Mouse (Mus musculus): ENCODE data around the gene Pla2g3. TPM values are rescaled to one million over a fixed set of nuclear protein-coding genes. Genes with fewer than 3 reads are reported as not detected.

The Pla2g3 gene
- polyA plus RNA-seq, 1 experiment from 2014 or later: 0.36 TPM

- 80% methylated on average over 7 of the region's 7 CpGs for WGBS
- no peak overlapping the region for H3K9ac ChIP-seq
- H3K4me3 ChIP-seq: no peak overlapping the region
- no peak overlapping the region for H3K27ac ChIP-seq
- H3K4me2 ChIP-seq (replicated peaks): no peak overlapping the region
- H3K4me1 ChIP-seq: no peaks in the 10 kb centered on the region
- H3K9me3 ChIP-seq: no peaks in the 10 kb centered on the region
- ATAC-seq (ENCODE audit: insufficient number of reproducible peaks, insufficient read depth, low FRiP score, low TSS enrichment): no peak
- peaks cover 87% of the 10 kb centered on the region for H3K36me3 ChIP-seq
- no peaks in the 10 kb centered on the region for H3K27me3 ChIP-seq
Measured at GRCm38 (mm10) chr11:3523840-3524582, 35.9 kb downstream of the Pla2g3 start.

GRCm38 (mm10) chr11:3525560-3525959 lies 37.5 kb downstream of the Pla2g3 start:
- no peaks in the 10 kb centered on the region for H3K27me3 ChIP-seq
- H3K4me3 ChIP-seq: no peak overlapping the region
- no peak for ATAC-seq (ENCODE audit: insufficient number of reproducible peaks, insufficient read depth, low FRiP score, low TSS enrichment)
- H3K4me1 ChIP-seq: no peaks in the 10 kb centered on the region
- no peak overlapping the region for H3K9ac ChIP-seq
- no peaks in the 10 kb centered on the region for H3K9me3 ChIP-seq
- WGBS: 85% methylated on average over 4 of the region's 4 CpGs
- no peak overlapping the region for H3K4me2 ChIP-seq (replicated peaks)
- no peak overlapping the region for H3K27ac ChIP-seq
- H3K36me3 ChIP-seq: peaks cover 87% of the 10 kb centered on the region

DNA sequence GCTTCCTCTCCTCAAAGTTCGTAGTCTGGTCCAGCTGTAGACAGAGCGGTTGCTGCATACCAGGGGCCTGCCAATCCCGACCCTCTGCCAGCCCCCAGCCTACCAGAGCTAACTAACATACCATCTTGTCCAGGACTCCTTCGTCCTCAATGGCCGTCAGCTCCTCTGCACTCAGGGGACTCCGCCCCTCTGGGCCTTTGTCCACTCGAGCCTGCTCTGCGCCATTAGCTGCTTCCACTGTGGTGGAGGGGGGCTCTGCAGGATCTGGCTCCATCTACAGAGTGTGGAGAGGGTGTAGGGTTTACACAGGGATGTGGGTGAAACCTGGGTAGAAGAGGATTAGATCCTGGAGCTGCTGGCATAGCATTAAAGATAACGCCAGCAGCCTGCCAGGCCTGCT lies 38.1 kb downstream of the Pla2g3 start:
- Histone ChIP-seq H3K4me2 (replicated peaks) (no peak overlapping the region), H3K36me3 (peaks cover 87% of the 10 kb centered on the region), H3K9ac (no peak overlapping the region), H3K4me3 (no peak overlapping the region), H3K27ac (no peak overlapping the region), H3K4me1 (no peaks in the 10 kb centered on the region), H3K27me3 (no peaks in the 10 kb centered on the region), H3K9me3 (no peaks in the 10 kb centered on the region)
- WGBS: 85% methylated on average over 9 of the region's 9 CpGs
- ATAC-seq (ENCODE audit: insufficient number of reproducible peaks, insufficient read depth, low FRiP score, low TSS enrichment): no peak

DNA sequence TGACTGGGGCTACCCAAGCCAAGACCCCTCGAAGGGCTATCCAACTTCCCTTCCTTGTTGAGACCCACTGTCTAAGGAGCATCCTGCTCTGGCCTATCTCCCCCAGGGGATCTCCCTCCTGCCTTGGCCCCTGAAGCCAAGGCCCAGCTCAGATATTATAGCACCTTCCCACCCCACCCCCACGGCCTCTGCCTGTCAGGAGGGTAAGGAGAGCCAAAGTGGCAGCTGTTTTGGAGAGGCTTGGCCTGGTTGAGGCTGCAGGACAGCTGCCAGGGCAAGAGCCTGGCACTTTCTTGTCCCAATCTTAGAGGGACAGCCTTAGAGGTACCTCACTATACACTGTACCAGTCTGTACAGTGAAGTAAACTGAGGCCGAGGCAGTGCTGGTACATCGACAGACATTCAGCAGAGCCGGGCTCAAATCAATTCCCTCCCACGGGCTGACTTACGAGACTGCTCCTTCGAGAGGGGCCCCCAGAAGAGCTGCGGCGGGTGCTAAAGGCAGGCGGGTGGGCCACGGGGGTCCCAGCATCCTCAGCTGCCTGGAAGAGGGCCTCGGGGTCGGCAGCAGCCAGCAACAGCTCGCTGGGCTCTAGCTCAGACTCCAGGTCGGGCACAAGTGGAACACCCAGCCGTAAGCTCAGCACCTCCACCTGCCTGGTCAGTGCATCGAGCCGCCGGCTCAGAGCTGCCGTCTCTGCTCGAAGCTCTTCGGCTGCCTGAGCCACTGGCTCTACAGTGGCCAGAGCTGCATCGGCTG lies 39.1 kb downstream of the Pla2g3 start:
- no peak overlapping the region for H3K4me3 ChIP-seq
- H3K36me3 ChIP-seq: peaks cover 84% of the 10 kb centered on the region
- ATAC-seq (ENCODE audit: insufficient number of reproducible peaks, insufficient read depth, low FRiP score, low TSS enrichment): no peak
- no peaks in the 10 kb centered on the region for H3K9me3 ChIP-seq
- H3K27ac ChIP-seq: no peak overlapping the region
- no peaks in the 10 kb centered on the region for H3K4me1 ChIP-seq
- H3K4me2 ChIP-seq (replicated peaks): no peak overlapping the region
- WGBS: 88% methylated on average over 24 of the region's 24 CpGs
- no peak overlapping the region for H3K9ac ChIP-seq
- no peaks in the 10 kb centered on the region for H3K27me3 ChIP-seq

- no peak overlapping the region for H3K9ac ChIP-seq
- no peak overlapping the region for H3K27ac ChIP-seq
- H3K27me3 ChIP-seq: no peaks in the 10 kb centered on the region
- no peak overlapping the region for H3K4me3 ChIP-seq
- ATAC-seq (ENCODE audit: insufficient number of reproducible peaks, insufficient read depth, low FRiP score, low TSS enrichment): no peak
- peaks cover 83% of the 10 kb centered on the region for H3K36me3 ChIP-seq
- H3K4me2 ChIP-seq (replicated peaks): no peak overlapping the region
- no peaks in the 10 kb centered on the region for H3K9me3 ChIP-seq
- H3K4me1 ChIP-seq: no peaks in the 10 kb centered on the region
- 84% methylated on average over 8 of the region's 8 CpGs for WGBS
Measured at GRCm38 (mm10) chr11:3527766-3528165, 39.7 kb downstream of the Pla2g3 start.

- Histone ChIP-seq H3K4me2 (replicated peaks) (no peak overlapping the region), H3K27ac (no peak overlapping the region), H3K9ac (no peak overlapping the region), H3K9me3 (no peaks in the 10 kb centered on the region), H3K4me1 (no peaks in the 10 kb centered on the region), H3K4me3 (no peak overlapping the region), H3K27me3 (no peaks in the 10 kb centered on the region), H3K36me3 (peaks cover 83% of the 10 kb centered on the region)
- WGBS: 87% methylated on average over 6 of the region's 6 CpGs
- no peak for ATAC-seq (ENCODE audit: insufficient number of reproducible peaks, insufficient read depth, low FRiP score, low TSS enrichment)
Measured at GRCm38 (mm10) chr11:3528208-3528607, 40.1 kb downstream of the Pla2g3 start.

- peaks cover 74% of the 10 kb centered on the region for H3K36me3 ChIP-seq
- 85% methylated on average over 20 of the region's 20 CpGs for WGBS
- H3K4me1 ChIP-seq: no peaks in the 10 kb centered on the region
- no peak overlapping the region for H3K27ac ChIP-seq
- no peak overlapping the region for H3K4me3 ChIP-seq
- H3K4me2 ChIP-seq (replicated peaks): no peak overlapping the region
- no peaks in the 10 kb centered on the region for H3K27me3 ChIP-seq
- ATAC-seq (ENCODE audit: insufficient number of reproducible peaks, insufficient read depth, low FRiP score, low TSS enrichment): no peak
- no peaks in the 10 kb centered on the region for H3K9me3 ChIP-seq
- H3K9ac ChIP-seq: no peak overlapping the region
Measured at GRCm38 (mm10) chr11:3529476-3530252, 41.6 kb downstream of the Pla2g3 start.

DNA sequence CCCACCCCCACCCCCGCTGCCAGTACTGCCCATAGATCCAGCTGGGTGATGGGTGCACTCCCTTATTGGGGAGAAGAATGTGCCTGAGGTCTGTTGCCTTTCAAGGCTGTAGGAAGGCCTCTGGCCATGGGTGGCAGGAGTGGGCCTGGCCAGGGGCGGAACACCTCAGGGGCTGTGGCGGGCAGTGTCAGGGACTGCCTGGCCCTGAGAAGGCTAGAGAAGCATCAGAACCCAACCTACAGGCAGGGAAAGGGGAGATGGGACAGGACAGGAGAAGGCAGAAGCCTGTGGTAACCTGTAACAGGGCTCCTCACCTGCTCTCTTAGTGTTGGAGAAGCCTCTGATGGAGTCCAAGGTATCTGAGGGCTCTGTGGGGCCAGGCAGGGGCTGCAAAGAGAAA lies 42.6 kb downstream of the Pla2g3 start:
- no peaks in the 10 kb centered on the region for H3K9me3 ChIP-seq
- no peak for ATAC-seq (ENCODE audit: insufficient number of reproducible peaks, insufficient read depth, low FRiP score, low TSS enrichment)
- no peak overlapping the region for H3K4me3 ChIP-seq
- no peak overlapping the region for H3K9ac ChIP-seq
- no peak overlapping the region for H3K4me2 ChIP-seq (replicated peaks)
- H3K36me3 ChIP-seq: peaks cover 63% of the 10 kb centered on the region
- 0 out of 2 replicates have a peak, but pooled peaks cover 5% of the 10 kb centered on the region for H3K4me1 ChIP-seq
- 93% methylated on average over 3 of the region's 3 CpGs for WGBS
- no peak overlapping the region for H3K27ac ChIP-seq
- H3K27me3 ChIP-seq: no peaks in the 10 kb centered on the region

DNA sequence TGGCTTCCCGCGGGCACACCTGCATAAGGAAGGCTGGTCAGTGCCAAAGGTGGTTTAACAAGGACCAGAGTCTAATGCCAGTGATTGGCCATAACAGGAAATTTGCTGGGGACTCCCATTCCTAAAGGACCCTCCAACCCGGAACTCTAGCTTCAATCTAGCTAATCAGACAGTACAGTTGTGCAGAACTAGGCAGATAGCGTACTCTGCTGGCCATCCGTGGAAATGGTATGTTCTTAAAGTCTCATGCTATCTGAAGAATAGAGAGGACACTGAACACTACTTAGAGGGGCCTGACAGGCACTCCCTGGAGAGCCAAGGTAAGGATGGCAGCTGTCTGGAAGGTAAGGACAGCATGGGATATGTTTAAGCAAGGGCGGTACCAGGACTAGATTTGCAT lies 43.5 kb downstream of the Pla2g3 start:
- H3K9ac ChIP-seq: no peak overlapping the region
- H3K27ac ChIP-seq: no peak overlapping the region
- H3K4me3 ChIP-seq: no peak overlapping the region
- WGBS: 82% methylated on average over 6 of the region's 6 CpGs
- H3K27me3 ChIP-seq: no peaks in the 10 kb centered on the region
- peaks cover 12% of the 10 kb centered on the region for H3K4me1 ChIP-seq
- H3K4me2 ChIP-seq (replicated peaks): no peak overlapping the region
- no peak for ATAC-seq (ENCODE audit: insufficient number of reproducible peaks, insufficient read depth, low FRiP score, low TSS enrichment)
- H3K9me3 ChIP-seq: no peaks in the 10 kb centered on the region
- H3K36me3 ChIP-seq: peaks cover 54% of the 10 kb centered on the region

GRCm38 (mm10) chr11:3532101-3532931 lies 44.2 kb downstream of the Pla2g3 start:
- H3K4me1 ChIP-seq: peaks cover 15% of the 10 kb centered on the region
- ATAC-seq (ENCODE audit: insufficient number of reproducible peaks, insufficient read depth, low FRiP score, low TSS enrichment): no peak
- WGBS: 91% methylated on average over 16 of the region's 16 CpGs
- H3K27ac ChIP-seq: no peak overlapping the region
- no peaks in the 10 kb centered on the region for H3K9me3 ChIP-seq
- no peaks in the 10 kb centered on the region for H3K27me3 ChIP-seq
- H3K4me2 ChIP-seq (replicated peaks): no peak overlapping the region
- H3K9ac ChIP-seq: no peak overlapping the region
- H3K4me3 ChIP-seq: no peak overlapping the region
- H3K36me3 ChIP-seq: peaks cover 48% of the 10 kb centered on the region

DNA sequence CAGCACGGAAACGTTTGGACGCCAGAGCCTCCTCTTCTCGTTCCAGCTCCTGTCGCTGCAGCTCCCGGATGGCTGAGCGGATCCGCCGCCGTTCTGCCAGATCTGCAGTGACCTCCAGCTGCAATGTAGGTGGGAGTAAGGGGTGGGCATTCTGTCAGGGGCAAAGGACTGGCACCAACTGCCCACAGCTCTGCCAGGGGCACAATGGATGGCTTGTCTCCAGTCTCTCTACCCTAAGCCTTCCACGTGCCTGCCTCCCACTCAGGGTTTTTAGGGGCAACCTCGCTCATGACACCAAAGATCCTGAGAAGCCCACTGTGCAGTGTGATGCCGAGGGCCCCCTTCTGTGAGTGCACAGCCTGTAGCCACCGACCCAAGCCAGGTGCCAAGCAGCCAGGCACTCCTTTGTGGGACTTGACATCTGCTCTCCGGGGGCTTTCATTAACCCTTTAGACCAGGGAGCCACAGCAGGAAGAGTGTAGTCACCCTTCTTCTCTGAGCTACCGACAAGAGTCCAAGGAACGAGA lies 45.4 kb downstream of the Pla2g3 start:
- Histone ChIP-seq H3K4me3 (no peak overlapping the region), H3K27ac (no peak overlapping the region), H3K9ac (no peak overlapping the region), H3K36me3 (peaks cover 41% of the 10 kb centered on the region), H3K4me1 (peaks cover 22% of the 10 kb centered on the region), H3K27me3 (no peaks in the 10 kb centered on the region), H3K4me2 (replicated peaks) (no peak overlapping the region), H3K9me3 (no peaks in the 10 kb centered on the region)
- WGBS: 89% methylated on average over 17 of the region's 17 CpGs
- ATAC-seq (ENCODE audit: insufficient number of reproducible peaks, insufficient read depth, low FRiP score, low TSS enrichment): no peak
